Comparison of ENCODE assay signal across 20 mouse cellular contexts in genomic region chr2:38176870-38177582, GRCm38 (mm10).
A peak's percentile ranks its signal among the peaks of the same experiment; 100 is the strongest.
DNase-seq lines count a peak whose midpoint lies in the region; ATAC-seq and TF ChIP-seq lines count a peak whose summit lies in the region.
"Had no signal": no experiment of that assay in that cellular context is flagged by ENCODE, and none has a peak within 500 bp of the region (broad histone marks: within the 10 kb centered on the region; RNA-seq: fewer than 3 reads in every experiment).

No protein-coding gene starts in this region.

- H3K9ac ChIP-seq in heart, embryonic 13.5 days = no peak overlapping the region
- H3K9ac ChIP-seq in heart, embryonic 12.5 days = no peak overlapping the region
- no peak overlapping the region for H3K9ac ChIP-seq in lung, embryonic 14.5 days
- no peak overlapping the region for H3K9ac ChIP-seq in MEL (ENCODE audit: control insufficient read depth, low read depth, low read length, poor library complexity, severe bottlenecking)
- H3K9ac ChIP-seq in liver, embryonic 15.5 days = no peak overlapping the region
- H3K9ac ChIP-seq: neural tube, embryonic 15.5 days had no signal

- peak; percentile 75 for DNase-seq in lung, embryonic 14.5 days
- DNase-seq in lung, postnatal 14 days = no peak
- DNase-seq in MEL (ENCODE audit: low read depth, low spot score) = no peak
- DNase-seq in neural tube, embryonic 10.5 days (ENCODE audit: extremely low spot score, low spot score) = no peak
- DNase-seq in right cerebral cortex, adult 2 months (ENCODE audit: low spot score in 2 of 2) = no peak
- DNase-seq: adrenal gland, postnatal 10 days; cerebellum, adult 2 months; cerebellum, postnatal 25 days; embryo, embryonic 11 days; heart, postnatal 14 days; kidney, postnatal 10 days had no signal

- H3K4me3 ChIP-seq in heart, embryonic 13.5 days = no peak overlapping the region
- H3K4me3 ChIP-seq in heart, embryonic 12.5 days = no peak overlapping the region
- no peak overlapping the region for H3K4me3 ChIP-seq in lung, embryonic 14.5 days (ENCODE audit: low read depth, low read length)
- H3K4me3 ChIP-seq in MEL (ENCODE audit: control insufficient read depth in 1 of 2, insufficient read depth in 1 of 2, low read depth in 2 of 2, low read length in 2 of 2) = no peak overlapping the region
- H3K4me3 ChIP-seq in liver, embryonic 15.5 days (replicated peaks) = no peak overlapping the region
- H3K4me3 ChIP-seq: heart, embryonic 10.5 days; neural tube, embryonic 15.5 days had no signal

- H3K27ac ChIP-seq in heart, embryonic 13.5 days (replicated peaks) = 0 out of 2 replicates have a peak overlapping the region, but pooled peaks have one; percentile 15
- no peak overlapping the region for H3K27ac ChIP-seq in heart, embryonic 12.5 days (ENCODE audit: poor library complexity, severe bottlenecking)
- no peak overlapping the region for H3K27ac ChIP-seq in lung, embryonic 14.5 days (ENCODE audit: low read depth)
- no peak overlapping the region for H3K27ac ChIP-seq in MEL (ENCODE audit: control insufficient read depth, low read depth, low read length)
- peak overlapping the region; percentile 53; the same call in 1 of the 2 replicates for H3K27ac ChIP-seq in liver, embryonic 15.5 days (replicated peaks)
- H3K27ac ChIP-seq: heart, embryonic 10.5 days; hindbrain, postnatal 0 days; neural tube, embryonic 15.5 days had no signal

- no peak for TF ChIP-seq CTCF in lung, embryonic 14.5 days (IDR thresholded peaks at IDR 0.05; ENCODE audit: low read depth)
- TF ChIP-seq CTCF in MEL (IDR thresholded peaks at IDR 0.05 in 2 of 3, conservative IDR thresholded peaks at IDR 0.05 in 1 of 3; ENCODE audit: control insufficient read depth in 1 of 3, insufficient read depth in 1 of 3, low read depth in 2 of 3, low read length in 3 of 3, poor library complexity in 1 of 3, severe bottlenecking in 1 of 3) = no peak

- TF ChIP-seq EP300 in MEL (IDR thresholded peaks at IDR 0.05; ENCODE audit: low read depth in 1 of 2, low read length in 2 of 2) = no peak

- TF ChIP-seq RAD21 in MEL (IDR thresholded peaks at IDR 0.05; ENCODE audit: low read depth, low read length) = no peak

- 56% methylated on average over 4 of the region's 4 CpGs for WGBS in heart, embryonic 13.5 days
- 58% methylated on average over 4 of the region's 4 CpGs for WGBS in heart, embryonic 12.5 days
- 44% methylated on average over 4 of the region's 4 CpGs for WGBS in lung, embryonic 14.5 days
- WGBS in liver, embryonic 15.5 days (ENCODE audit: insufficient replicate concordance) = 42% methylated on average over 4 of the region's 4 CpGs

- H3K79me2 ChIP-seq in MEL (ENCODE audit: control insufficient read depth, insufficient read depth, low read length, poor library complexity) = no peaks in the 10 kb centered on the region; the same call in 1 of the 2 replicates

- no peaks in the 10 kb centered on the region for H3K9me3 ChIP-seq in heart, embryonic 13.5 days
- no peaks in the 10 kb centered on the region for H3K9me3 ChIP-seq in heart, embryonic 12.5 days (replicated peaks)
- H3K9me3 ChIP-seq in lung, embryonic 14.5 days (ENCODE audit: low read depth, low read length) = no peaks in the 10 kb centered on the region
- H3K9me3 ChIP-seq in MEL (replicated peaks; ENCODE audit: insufficient read depth, low read length) = no peaks in the 10 kb centered on the region
- no peaks in the 10 kb centered on the region for H3K9me3 ChIP-seq in liver, embryonic 15.5 days (replicated peaks)
- H3K9me3 ChIP-seq: heart, embryonic 10.5 days; neural tube, embryonic 15.5 days had no signal

- H3K36me3 ChIP-seq in heart, embryonic 13.5 days = no peaks in the 10 kb centered on the region
- no peaks in the 10 kb centered on the region for H3K36me3 ChIP-seq in heart, embryonic 12.5 days
- no peaks in the 10 kb centered on the region for H3K36me3 ChIP-seq in lung, embryonic 14.5 days (ENCODE audit: insufficient read depth)
- H3K36me3 ChIP-seq in MEL (ENCODE audit: control insufficient read depth in 1 of 2, insufficient read depth in 2 of 2, low read length in 2 of 2) = peaks cover 0 to 6% of the 10 kb centered on the region in 2 experiments; a peak in 2 of 4 replicates
- no peaks in the 10 kb centered on the region for H3K36me3 ChIP-seq in liver, embryonic 15.5 days (replicated peaks)
- H3K36me3 ChIP-seq: heart, embryonic 10.5 days; neural tube, embryonic 15.5 days had no signal

- no peaks in the 10 kb centered on the region for H3K27me3 ChIP-seq in heart, embryonic 13.5 days (replicated peaks)
- H3K27me3 ChIP-seq in heart, embryonic 12.5 days (replicated peaks) = no peaks in the 10 kb centered on the region
- H3K27me3 ChIP-seq in lung, embryonic 14.5 days (ENCODE audit: insufficient read depth, low read length) = no peaks in the 10 kb centered on the region
- H3K27me3 ChIP-seq in MEL (ENCODE audit: control insufficient read depth in 1 of 2, insufficient read depth in 2 of 2, low read length in 2 of 2) = no peaks in the 10 kb centered on the region
- no peaks in the 10 kb centered on the region for H3K27me3 ChIP-seq in liver, embryonic 15.5 days
- H3K27me3 ChIP-seq: neural tube, embryonic 15.5 days had no signal

- H3K4me1 ChIP-seq in heart, embryonic 13.5 days = peaks cover 14% of the 10 kb centered on the region
- peaks cover 7% of the 10 kb centered on the region for H3K4me1 ChIP-seq in heart, embryonic 12.5 days (replicated peaks)
- no peaks in the 10 kb centered on the region for H3K4me1 ChIP-seq in lung, embryonic 14.5 days (ENCODE audit: insufficient read depth)
- H3K4me1 ChIP-seq in MEL (ENCODE audit: control insufficient read depth in 1 of 2, insufficient read depth in 2 of 2, low read length in 2 of 2) = peaks cover 0 to 2% of the 10 kb centered on the region in 2 experiments; a peak in 1 of 4 replicates
- peaks cover 22% of the 10 kb centered on the region for H3K4me1 ChIP-seq in liver, embryonic 15.5 days (replicated peaks)
- H3K4me1 ChIP-seq: neural tube, embryonic 15.5 days had no signal

- TF ChIP-seq POLR2A in MEL (IDR thresholded peaks at IDR 0.05; ENCODE audit: control insufficient read depth in 1 of 2, insufficient read depth in 1 of 2, low read depth in 1 of 2, low read length in 2 of 2, poor library complexity in 1 of 2) = no peak

- no peak overlapping the region for H3K4me2 ChIP-seq in heart, embryonic 13.5 days
- no peak overlapping the region for H3K4me2 ChIP-seq in heart, embryonic 12.5 days
- H3K4me2 ChIP-seq in lung, embryonic 14.5 days = no peak overlapping the region
- no peak overlapping the region for H3K4me2 ChIP-seq in liver, embryonic 15.5 days
- H3K4me2 ChIP-seq: neural tube, embryonic 15.5 days had no signal

- no peak for ATAC-seq in heart, embryonic 13.5 days (ENCODE audit: extremely low read depth, insufficient number of reproducible peaks, low FRiP score, low TSS enrichment)
- ATAC-seq in heart, embryonic 12.5 days (ENCODE audit: insufficient number of reproducible peaks, low FRiP score) = no peak
- no peak; the same call in 1 of the 2 replicates for ATAC-seq in lung, embryonic 14.5 days (ENCODE audit: insufficient read depth)
- no peak for ATAC-seq in liver, embryonic 15.5 days (ENCODE audit: insufficient read depth)
- ATAC-seq: forebrain, embryonic 14.5 days; hindbrain, postnatal 0 days; intestine, embryonic 16.5 days; midbrain, embryonic 16.5 days had no signal

TF ChIP-seq in MEL, 35 proteins besides CTCF, POLR2A, EP300 and RAD21:
- TF ChIP-seq TAL1 (IDR thresholded peaks at IDR 0.05; ENCODE audit: low read length) (peak; percentile 25), ETS1 (IDR thresholded peaks at IDR 0.05; ENCODE audit: low read depth, low read length) (no peak), ELF1 (IDR thresholded peaks at IDR 0.05; ENCODE audit: low read depth, low read length) (no peak)
TF ChIP-seq in MEL: peak in this region for 1.

Comparison
In these comparisons a context has a peak if more than half of its experiments do, and no peak if none do; other contexts are left out.
1. H3K27ac ChIP-seq: peak in heart, embryonic 13.5 days (single experiment) and liver, embryonic 15.5 days (single experiment); none in heart, embryonic 12.5 days (single experiment), lung, embryonic 14.5 days (single experiment) and MEL (single experiment).